Mouse (Mus musculus) forebrain, postnatal 0 days (tissue): ENCODE measurements at regions not wholly inside any gene's neighbourhood (a gene's known extent, or its start where the extent isn't known, plus 50 kb on each side); places are given as distances from the start of the nearest gene placed in this dataset.

Experiments used
- ATAC-seq: fragments of 200-750 bp; cut with Nextera tagmentation; 2 replicates; pipeline ENCODE4 v1.8.0; 2017; ENCODE audit warnings: mild to moderate bottlenecking, moderate library complexity
- DNase-seq: peaks from one replicate; pipeline ENCODE4 v3.0.0-alpha.2; 2015
- H3K27ac ChIP-seq: fragments of 300-500 bp; sonication (generic); 2 replicates; pipeline ENCODE4 v1.5.1; 2014; ENCODE audit warnings: low read depth, mild to moderate bottlenecking, antibody characterized with exemption, low read length, moderate library complexity, mixed read lengths
- H3K27me3 ChIP-seq: fragments of 300-500 bp; sonication (generic); 2 replicates; pipeline ENCODE4 v1.6.1; 2014; ENCODE audit warnings: mild to moderate bottlenecking, low read length, mixed read lengths; ENCODE audit not compliant: insufficient read depth
- H3K36me3 ChIP-seq: fragments of 300-500 bp; sonication (generic); 2 replicates; pipeline ENCODE4 v1.6.1; 2014; ENCODE audit warnings: mild to moderate bottlenecking, moderate library complexity; ENCODE audit not compliant: insufficient read depth
- H3K4me1 ChIP-seq: fragments of 300-500 bp; sonication (generic); 2 replicates; pipeline ENCODE4 v1.6.1; 2014; ENCODE audit warnings: antibody characterized with exemption; ENCODE audit not compliant: insufficient read depth
- H3K4me2 ChIP-seq: fragments of 300-500 bp; sonication (generic); 2 replicates; pipeline ENCODE4 v1.6.1; 2014; ENCODE audit warnings: low read depth, mild to moderate bottlenecking, moderate library complexity
- H3K4me3 ChIP-seq: fragments of 300-500 bp; sonication (generic); 2 replicates; pipeline ENCODE4 v1.5.1; 2014; ENCODE audit warnings: low read depth, low read length, mixed read lengths
- H3K9ac ChIP-seq: fragments of 300-500 bp; sonication (generic); 2 replicates; pipeline ENCODE4 v1.6.1; 2014; ENCODE audit warnings: mild to moderate bottlenecking
- H3K9me3 ChIP-seq: fragments of 300-500 bp; sonication (generic); 2 replicates; pipeline ENCODE4 v1.6.1; 2016; ENCODE audit warnings: low read length
- CTCF ChIP-seq: sonication (generic); IDR thresholded peaks from 2 replicates; pipeline ENCODE4 v1.5.1; 2016; ENCODE audit warnings: antibody characterized with exemption, control low read depth, low read depth
- WGBS: fragments of 180-500 bp; shearing (Covaris S2); extraction: QIAGEN DNeasy Blood & Tissue Kit; methylation state at CpG from one replicate; pipeline ENCODE4 v1.1.7; 2014; 5-methylcytosine and 5-hydroxymethylcytosine counted together

DNA sequence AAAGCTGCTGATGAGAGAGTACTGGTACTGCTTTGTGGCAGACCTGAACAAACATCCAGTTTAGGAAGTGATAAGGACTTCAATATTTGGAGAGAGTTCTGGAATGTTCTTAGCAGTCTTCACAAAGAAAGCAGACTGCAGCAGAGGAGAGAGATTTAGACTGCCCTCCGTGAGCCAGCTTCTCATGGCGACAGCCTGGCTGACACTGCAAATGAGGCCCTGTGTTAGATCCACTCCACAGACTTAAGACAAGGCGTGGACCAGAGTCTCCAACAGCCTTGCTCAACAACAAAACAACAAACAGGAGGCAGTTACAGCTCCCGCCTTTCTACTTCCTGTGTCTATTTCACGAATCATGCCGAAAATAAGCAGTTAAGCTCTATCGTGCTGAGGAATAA is 81.9 kb downstream of the Gm21962 start:
- H3K27me3 ChIP-seq: no peaks in the 10 kb centered on the region
- WGBS: 46% methylated on average over 7 of the region's 7 CpGs
- DNase-seq: no peak
- H3K4me2 ChIP-seq: peak overlapping the region; percentile 54
- H3K9ac ChIP-seq: peak overlapping the region; percentile 15
- H3K36me3 ChIP-seq: no peaks in the 10 kb centered on the region
- no peak overlapping the region for H3K27ac ChIP-seq
- no peak for TF ChIP-seq CTCF
- H3K4me1 ChIP-seq: no peaks in the 10 kb centered on the region
- H3K9me3 ChIP-seq: no peaks in the 10 kb centered on the region
- ATAC-seq: peak; percentile 38
- H3K4me3 ChIP-seq: no peak overlapping the region

DNA sequence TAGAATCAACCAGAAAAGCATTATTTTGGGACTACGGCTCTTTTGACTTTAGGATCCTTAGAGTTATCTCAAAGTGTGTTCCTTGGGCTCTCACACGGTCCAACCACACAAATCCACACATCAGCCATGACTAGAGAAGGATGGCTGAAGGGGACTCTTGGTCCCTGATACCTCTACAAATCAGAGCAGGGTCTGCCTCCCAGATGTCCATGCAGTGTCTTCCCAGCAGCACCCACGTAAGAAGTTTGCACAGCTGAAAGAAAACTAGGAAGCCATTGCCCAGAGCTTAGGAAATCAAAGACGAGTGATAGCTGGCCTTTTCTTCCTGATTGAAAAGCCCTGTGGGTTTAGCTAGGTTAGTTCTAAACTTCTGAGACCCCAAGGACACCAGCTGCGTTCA is 84.1 kb downstream of the Gm21962 start:
- Histone ChIP-seq H3K4me1 (no peaks in the 10 kb centered on the region), H3K27ac (no peak overlapping the region), H3K27me3 (no peaks in the 10 kb centered on the region), H3K4me2 (no peak overlapping the region), H3K9me3 (no peaks in the 10 kb centered on the region), H3K36me3 (no peaks in the 10 kb centered on the region), H3K4me3 (no peak overlapping the region), H3K9ac (no peak overlapping the region)
- TF ChIP-seq CTCF: no peak
- ATAC-seq (no peak), DNase-seq (no peak)
- 94% methylated on average over 5 of the region's 5 CpGs for WGBS

DNA sequence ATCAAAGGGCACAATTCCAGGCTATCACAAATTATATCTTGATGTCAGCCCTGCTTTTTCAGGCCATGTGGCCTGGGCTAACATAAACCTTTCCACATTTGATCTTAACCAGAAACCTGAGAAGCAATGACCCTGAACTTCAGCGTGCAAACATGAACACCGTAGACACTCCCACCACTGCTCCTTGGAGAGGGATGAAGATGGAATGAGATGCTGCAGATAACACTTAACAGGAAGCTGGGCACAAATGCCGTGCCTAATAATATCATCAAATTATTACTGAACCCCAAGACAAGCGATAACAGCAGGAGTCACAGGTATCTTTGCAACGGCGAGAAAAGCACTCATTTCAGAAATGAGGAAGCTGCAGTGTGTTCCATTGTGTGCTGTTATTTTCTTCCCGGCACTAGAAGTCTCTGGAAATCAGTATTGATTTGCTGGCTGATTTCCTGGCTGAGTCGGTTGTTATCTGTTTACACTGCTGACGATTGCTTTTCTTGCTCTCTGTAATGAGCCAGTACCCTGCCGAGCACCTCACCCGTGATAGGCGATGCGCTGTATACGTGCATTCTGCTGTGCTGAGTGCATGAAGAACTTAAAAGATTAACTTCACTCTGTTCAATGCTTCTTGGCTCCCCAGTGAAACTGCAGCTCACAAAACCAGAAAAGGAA is 91.0 kb downstream of the Gm21962 start:
- WGBS: 60% methylated on average over 14 of the region's 14 CpGs
- Histone ChIP-seq H3K9ac (no peak overlapping the region), H3K4me3 (no peak overlapping the region), H3K27me3 (no peaks in the 10 kb centered on the region), H3K4me2 (0 out of 2 replicates have a peak overlapping the region, but pooled peaks have one; percentile 5), H3K36me3 (no peaks in the 10 kb centered on the region), H3K9me3 (no peaks in the 10 kb centered on the region), H3K27ac (no peak overlapping the region), H3K4me1 (no peaks in the 10 kb centered on the region)
- DNase-seq: peak; percentile 24
- ATAC-seq: peak; percentile 63
- no peak for TF ChIP-seq CTCF

DNA sequence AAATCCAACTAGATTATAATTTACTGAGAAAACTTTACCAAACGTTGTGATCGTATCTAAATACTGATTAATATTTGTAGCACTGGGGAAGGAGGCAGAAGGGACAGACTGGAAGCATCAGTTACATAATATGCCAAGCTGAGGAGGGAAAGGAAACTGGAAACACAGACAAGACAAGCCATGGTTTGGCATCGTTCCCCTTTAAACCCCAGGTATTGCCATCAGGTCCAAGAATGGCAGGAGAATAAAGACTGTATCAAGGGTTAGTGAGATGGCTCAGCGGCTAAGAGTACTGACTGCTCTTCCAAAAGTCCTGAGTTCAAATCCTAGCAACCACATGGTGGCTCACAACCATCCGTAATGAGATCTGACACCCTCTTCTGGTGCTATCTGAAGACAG is 92.1 kb downstream of the Gm21962 start:
- no peak for ATAC-seq
- Histone ChIP-seq H3K4me3 (no peak overlapping the region), H3K4me1 (no peaks in the 10 kb centered on the region), H3K9me3 (no peaks in the 10 kb centered on the region), H3K36me3 (no peaks in the 10 kb centered on the region), H3K27me3 (no peaks in the 10 kb centered on the region), H3K9ac (no peak overlapping the region), H3K27ac (no peak overlapping the region), H3K4me2 (no peak overlapping the region)
- no peak for DNase-seq
- 88% methylated on average over 5 of the region's 5 CpGs for WGBS
- no peak for TF ChIP-seq CTCF

DNA sequence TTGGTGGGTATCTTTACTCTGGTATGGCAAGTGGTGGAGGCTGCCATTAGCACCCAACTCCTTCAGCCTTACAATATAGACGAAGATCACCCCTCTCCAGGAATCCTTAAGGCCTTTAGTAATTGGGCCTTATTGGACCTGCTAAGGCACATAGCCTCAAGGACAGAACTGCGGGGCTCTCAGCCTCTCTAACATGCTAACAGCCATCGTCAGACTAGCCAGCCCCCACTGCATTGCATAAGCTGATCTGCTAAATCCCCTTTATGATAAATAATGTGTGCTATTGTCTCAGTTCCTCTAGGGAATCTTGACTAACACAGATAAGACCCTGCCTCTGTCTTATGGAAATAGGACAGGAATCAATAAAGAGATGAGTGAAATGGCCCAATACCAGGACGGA is 95.7 kb upstream of the H2afz start:
- no peak for TF ChIP-seq CTCF
- no peak overlapping the region for H3K9ac ChIP-seq
- ATAC-seq: no peak
- H3K27ac ChIP-seq: no peak overlapping the region
- DNase-seq: no peak
- H3K4me2 ChIP-seq: no peak overlapping the region
- no peaks in the 10 kb centered on the region for H3K4me1 ChIP-seq
- no peaks in the 10 kb centered on the region for H3K27me3 ChIP-seq
- no peaks in the 10 kb centered on the region for H3K9me3 ChIP-seq
- no peak overlapping the region for H3K4me3 ChIP-seq
- H3K36me3 ChIP-seq: no peaks in the 10 kb centered on the region
- WGBS: 79% methylated on average over 4 of the region's 4 CpGs

DNA sequence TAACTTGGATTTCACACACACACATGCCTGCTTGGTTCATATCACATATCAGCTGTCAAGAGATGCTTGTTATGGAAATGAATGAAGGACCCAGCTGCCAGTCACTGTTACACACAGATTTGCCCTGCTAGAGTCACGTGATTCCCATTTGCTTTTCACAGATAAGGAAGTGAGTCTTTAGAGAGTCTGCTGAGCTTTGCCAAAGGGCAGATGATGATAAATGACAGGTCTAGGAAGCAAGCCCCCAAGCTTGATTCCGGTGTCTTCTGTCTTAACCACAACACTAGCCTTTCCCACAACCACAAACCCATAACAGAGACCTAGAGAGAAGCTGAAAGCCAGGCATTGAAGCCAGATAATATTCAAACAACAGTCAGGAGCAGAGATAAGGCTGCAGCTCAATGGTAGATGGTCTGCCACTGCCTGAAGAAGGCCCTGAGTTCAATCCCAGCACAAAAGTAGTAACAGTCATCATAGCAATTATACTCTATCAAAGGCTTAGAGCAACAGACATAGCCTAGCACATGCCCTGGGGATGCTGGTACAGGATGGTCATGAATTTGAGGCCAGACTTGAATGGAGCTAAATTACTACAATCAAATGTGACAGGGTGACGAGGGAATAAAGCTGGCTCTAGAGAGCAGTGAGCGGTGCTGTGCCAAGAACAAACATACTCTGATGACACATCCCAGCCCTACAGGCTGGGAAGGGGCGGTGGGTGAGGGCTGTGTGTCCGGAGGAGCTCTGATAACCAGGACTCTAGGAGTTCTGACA is 89.0 kb upstream of the H2afz start:
- ATAC-seq (peak; percentile 71), DNase-seq (no peak)
- Histone ChIP-seq H3K9me3 (no peaks in the 10 kb centered on the region), H3K9ac (no peak overlapping the region), H3K4me2 (no peak overlapping the region), H3K4me3 (no peak overlapping the region), H3K27ac (no peak overlapping the region), H3K27me3 (no peaks in the 10 kb centered on the region), H3K36me3 (no peaks in the 10 kb centered on the region), H3K4me1 (peaks cover 3% of the 10 kb centered on the region; the same call in 1 of the 2 replicates)
- 53% methylated on average over 6 of the region's 6 CpGs for WGBS
- TF ChIP-seq CTCF: no peak

DNA sequence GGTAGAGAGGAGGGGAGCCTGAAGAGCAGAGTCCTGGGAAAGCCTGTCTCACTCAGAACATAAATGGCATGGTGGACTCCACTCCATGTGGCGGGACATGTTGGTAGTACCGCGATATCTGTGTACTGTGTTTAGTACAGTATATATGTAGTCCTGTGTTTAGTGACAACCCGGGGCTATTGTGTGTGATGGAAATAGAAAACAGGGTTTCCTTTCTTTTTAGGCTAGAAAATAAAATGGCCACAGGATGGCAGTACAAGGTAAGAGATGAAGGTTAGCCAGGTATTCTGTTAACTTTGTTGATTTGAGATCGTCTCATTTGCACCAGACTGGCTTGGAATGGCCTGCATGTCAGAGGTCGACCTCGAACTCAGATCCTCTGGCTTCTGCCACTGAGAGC is 86.2 kb upstream of the H2afz start:
- H3K36me3 ChIP-seq: no peaks in the 10 kb centered on the region
- H3K27ac ChIP-seq: no peak overlapping the region
- DNase-seq (peak; percentile 76), ATAC-seq (peak; percentile 49)
- no peak overlapping the region for H3K4me3 ChIP-seq
- H3K9ac ChIP-seq: no peak overlapping the region
- peak; percentile 69 for TF ChIP-seq CTCF
- peaks cover 4% of the 10 kb centered on the region; the same call in 1 of the 2 replicates for H3K4me1 ChIP-seq
- H3K4me2 ChIP-seq: no peak overlapping the region
- H3K9me3 ChIP-seq: no peaks in the 10 kb centered on the region
- no peaks in the 10 kb centered on the region for H3K27me3 ChIP-seq
- 41% methylated on average over 7 of the region's 7 CpGs for WGBS
